Mouse (Mus musculus): ENCODE measurements around the gene Gse1. TPM values are rescaled to one million over a fixed set of nuclear protein-coding genes. Genes with fewer than 3 reads are reported as not detected.
"Not testable (repeated sequence)": the region's sequence is repeated elsewhere in the genome, so short reads cannot be mapped to it uniquely, and the experiment has no call there.

Gse1 gene
- polyA plus RNA-seq, 1 experiment from 2014 or later = 20.7 TPM

DNA sequence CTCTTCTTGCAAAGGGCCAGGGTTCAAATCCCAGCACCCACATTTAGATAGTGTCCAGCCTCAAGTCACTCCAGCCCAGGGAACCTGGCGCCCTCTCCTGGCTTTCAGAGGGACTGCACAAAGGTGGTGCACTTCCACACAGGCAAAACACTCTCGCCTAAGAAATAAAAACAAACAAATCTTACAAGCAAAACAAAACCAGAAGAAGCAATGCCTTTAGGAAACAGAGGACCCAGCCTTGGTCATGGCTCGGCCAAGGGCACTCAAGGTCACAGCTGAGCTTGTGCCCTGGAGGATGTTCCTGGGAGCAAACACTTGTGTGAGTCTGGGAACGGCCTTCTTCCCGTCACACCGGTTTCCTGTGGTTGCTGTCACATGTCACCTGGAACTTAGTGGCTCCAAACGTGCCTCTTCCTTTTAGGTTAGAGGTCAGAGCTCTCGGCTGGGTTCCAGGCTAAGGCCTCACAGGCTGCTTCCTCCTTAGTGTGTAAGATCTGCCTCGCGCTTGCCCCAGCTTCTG is 135.4 kb downstream of the Gse1 start:
- no peak for ATAC-seq (ENCODE audit: low FRiP score)
- H3K9ac ChIP-seq (ENCODE audit: low read length) = no peak overlapping the region; the same call in 1 of the 2 replicates
- peaks cover 11% of the 10 kb centered on the region for H3K4me1 ChIP-seq (ENCODE audit: control insufficient read depth, insufficient read depth, low read length)
- WGBS = 62% methylated on average over 10 of the region's 10 CpGs
- H3K36me3 ChIP-seq (ENCODE audit: control insufficient read depth, insufficient read depth, low read length) = no peaks in the 10 kb centered on the region
- no peak overlapping the region for H3K4me3 ChIP-seq (ENCODE audit: low read depth, low read length)
- DNase-seq (ENCODE audit: low spot score, missing footprints) = no peak
- no peaks in the 10 kb centered on the region for H3K27me3 ChIP-seq (ENCODE audit: control insufficient read depth, insufficient read depth, low read length)
- no peak overlapping the region for H3K27ac ChIP-seq (ENCODE audit: low read depth, low read length)
- H3K4me2 ChIP-seq = no peak overlapping the region
- H3K9me3 ChIP-seq (ENCODE audit: control insufficient read depth, low read length) = no peaks in the 10 kb centered on the region

DNA sequence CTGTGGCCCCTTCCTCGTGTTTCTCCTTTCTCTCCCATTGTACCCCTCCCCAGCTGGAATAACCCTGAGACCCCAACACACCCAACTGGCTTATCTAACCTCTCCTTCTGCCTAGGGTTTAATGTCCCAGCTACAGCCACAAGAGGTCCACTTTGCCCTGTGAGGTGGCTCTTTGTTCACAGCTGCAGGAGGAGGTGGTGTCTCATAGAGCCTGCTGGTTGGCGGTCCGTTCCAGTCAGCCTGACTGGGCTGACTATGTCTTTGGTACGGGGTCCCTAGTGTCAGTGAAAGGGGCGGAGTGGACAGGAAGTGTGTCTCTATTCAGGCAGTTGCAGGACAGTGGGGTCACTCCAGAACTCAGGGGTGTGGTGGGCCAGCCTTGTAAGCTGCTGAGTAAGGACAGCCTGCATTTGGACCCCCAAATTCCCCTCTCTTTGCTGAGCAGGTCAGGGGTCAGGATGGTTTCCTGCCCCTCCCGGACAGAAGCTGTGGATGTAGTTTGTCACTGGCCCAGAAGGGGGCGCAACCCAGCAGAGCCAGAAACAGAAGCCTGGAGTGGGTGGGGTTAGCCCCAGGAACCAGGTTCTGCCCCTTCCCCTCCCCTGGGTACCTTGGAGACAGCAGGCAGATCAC is 136.0 kb downstream of the Gse1 start:
- Histone ChIP-seq H3K4me1 (ENCODE audit: control insufficient read depth, insufficient read depth, low read length) (peaks cover 16% of the 10 kb centered on the region), H3K4me2 (no peak overlapping the region), H3K27ac (ENCODE audit: low read depth, low read length) (no peak overlapping the region), H3K9me3 (ENCODE audit: control insufficient read depth, low read length) (no peaks in the 10 kb centered on the region), H3K27me3 (ENCODE audit: control insufficient read depth, insufficient read depth, low read length) (no peaks in the 10 kb centered on the region), H3K36me3 (ENCODE audit: control insufficient read depth, insufficient read depth, low read length) (no peaks in the 10 kb centered on the region), H3K9ac (ENCODE audit: low read length) (no peak overlapping the region; the same call in 1 of the 2 replicates), H3K4me3 (ENCODE audit: low read depth, low read length) (no peak overlapping the region)
- 37% methylated on average over 7 of the region's 7 CpGs for WGBS
- DNase-seq (ENCODE audit: low spot score, missing footprints) = no peak
- no peak for ATAC-seq (ENCODE audit: low FRiP score)

DNA sequence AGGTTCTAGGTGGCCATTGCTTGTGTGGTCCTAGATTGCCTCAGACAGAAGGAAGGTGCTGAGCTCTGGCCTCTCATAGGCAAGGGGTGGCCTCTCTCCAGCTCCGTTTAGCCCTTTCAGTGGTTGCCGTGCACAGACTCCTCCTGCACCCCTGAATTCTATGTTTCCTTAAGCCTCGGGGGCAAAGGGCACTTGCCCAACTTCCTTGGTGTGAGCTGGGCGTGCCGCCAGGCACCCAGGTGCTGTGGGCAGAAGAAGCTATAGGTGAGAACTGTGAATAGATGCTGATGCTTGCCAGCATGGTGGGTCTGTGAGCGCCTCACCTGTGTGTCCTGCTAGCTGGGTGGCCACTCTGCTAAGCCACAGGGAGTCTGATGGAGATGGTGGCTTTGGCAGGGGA is 138.6 kb downstream of the Gse1 start:
- H3K4me3 ChIP-seq (ENCODE audit: low read depth, low read length) = no peak overlapping the region
- no peak overlapping the region for H3K27ac ChIP-seq (ENCODE audit: low read depth, low read length)
- no peaks in the 10 kb centered on the region for H3K36me3 ChIP-seq (ENCODE audit: control insufficient read depth, insufficient read depth, low read length)
- DNase-seq (ENCODE audit: low spot score, missing footprints) (no peak), ATAC-seq (ENCODE audit: low FRiP score) (no peak)
- no peaks in the 10 kb centered on the region for H3K27me3 ChIP-seq (ENCODE audit: control insufficient read depth, insufficient read depth, low read length)
- H3K9ac ChIP-seq (ENCODE audit: low read length) = no peak overlapping the region
- peaks cover 18% of the 10 kb centered on the region for H3K4me1 ChIP-seq (ENCODE audit: control insufficient read depth, insufficient read depth, low read length)
- no peak overlapping the region for H3K4me2 ChIP-seq
- 81% methylated on average over 6 of the region's 6 CpGs for WGBS
- H3K9me3 ChIP-seq (ENCODE audit: control insufficient read depth, low read length) = no peaks in the 10 kb centered on the region

DNA sequence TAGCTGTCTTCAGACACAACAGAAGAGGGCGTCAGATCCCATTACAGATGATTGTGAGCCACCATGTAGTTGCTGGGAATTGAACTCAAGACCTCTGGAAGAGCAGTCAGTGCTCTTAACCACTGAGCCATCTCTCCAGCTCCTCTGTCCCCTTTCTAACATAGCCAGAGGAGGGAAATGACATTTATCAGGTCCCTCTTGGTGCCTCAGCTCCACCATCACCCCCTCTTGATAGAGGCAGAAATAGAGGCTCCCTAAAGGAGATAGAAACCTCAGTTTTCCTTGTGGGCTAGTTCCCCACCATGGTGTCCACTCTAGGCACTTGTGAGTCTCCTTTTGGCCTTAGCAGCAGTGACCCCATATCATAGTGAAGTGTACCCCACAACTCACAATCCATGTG is 139.9 kb downstream of the Gse1 start:
- H3K27ac ChIP-seq (ENCODE audit: low read depth, low read length); H3K4me3 ChIP-seq (ENCODE audit: low read depth, low read length); H3K27me3 ChIP-seq (ENCODE audit: control insufficient read depth, insufficient read depth, low read length); H3K9me3 ChIP-seq (ENCODE audit: control insufficient read depth, low read length); H3K4me2 ChIP-seq; DNase-seq (ENCODE audit: low spot score, missing footprints); H3K36me3 ChIP-seq (ENCODE audit: control insufficient read depth, insufficient read depth, low read length); H3K9ac ChIP-seq (ENCODE audit: low read length); ATAC-seq (ENCODE audit: low FRiP score): not testable (repeated sequence)
- H3K4me1 ChIP-seq (ENCODE audit: control insufficient read depth, insufficient read depth, low read length) = peaks cover 21% of the 10 kb centered on the region
- WGBS = 83% methylated on average over 1 of the region's 1 CpGs

DNA sequence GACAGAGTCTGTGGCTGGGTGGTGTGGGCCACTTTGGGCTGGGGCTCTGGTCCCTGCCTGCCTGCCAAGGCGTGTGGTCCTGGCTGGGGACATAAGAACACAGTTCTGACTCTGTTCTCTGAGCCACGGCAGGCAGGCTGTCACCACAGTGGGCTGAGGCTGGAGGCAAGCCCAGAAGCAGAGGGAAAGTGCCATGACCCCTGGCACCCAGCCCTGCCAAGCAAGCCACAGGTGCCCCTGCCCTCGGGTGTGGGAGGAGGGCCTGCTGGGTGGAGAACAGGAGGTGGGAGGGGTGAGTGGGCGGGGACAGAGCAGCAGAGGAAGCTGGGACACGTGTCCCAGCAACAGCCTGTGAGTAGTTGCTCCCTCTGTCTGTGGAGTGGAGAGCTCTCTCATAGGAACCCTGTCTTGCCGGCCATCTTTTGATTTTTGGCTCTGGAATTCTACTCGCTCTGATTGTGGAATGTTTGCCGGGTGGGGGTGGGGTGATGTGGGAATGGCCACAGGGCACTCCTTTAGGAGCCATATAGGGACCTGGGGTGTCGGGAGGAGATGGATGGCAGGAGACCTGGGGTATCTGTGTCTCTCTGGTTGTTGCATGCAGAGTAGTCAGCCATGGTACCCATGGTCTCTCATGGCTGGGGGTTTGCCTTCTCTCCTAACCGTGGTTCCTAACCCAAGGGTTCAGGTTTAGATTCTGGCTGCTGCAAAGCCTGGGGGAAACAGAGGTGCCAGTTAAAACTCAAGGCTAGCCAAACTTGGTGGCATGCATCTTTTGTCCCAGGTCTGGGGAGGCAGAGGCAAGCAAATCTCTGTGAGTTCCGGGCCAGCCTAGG is 140.8 kb downstream of the Gse1 start:
- no peak overlapping the region for H3K4me2 ChIP-seq
- H3K4me3 ChIP-seq (ENCODE audit: low read depth, low read length) = no peak overlapping the region

DNA sequence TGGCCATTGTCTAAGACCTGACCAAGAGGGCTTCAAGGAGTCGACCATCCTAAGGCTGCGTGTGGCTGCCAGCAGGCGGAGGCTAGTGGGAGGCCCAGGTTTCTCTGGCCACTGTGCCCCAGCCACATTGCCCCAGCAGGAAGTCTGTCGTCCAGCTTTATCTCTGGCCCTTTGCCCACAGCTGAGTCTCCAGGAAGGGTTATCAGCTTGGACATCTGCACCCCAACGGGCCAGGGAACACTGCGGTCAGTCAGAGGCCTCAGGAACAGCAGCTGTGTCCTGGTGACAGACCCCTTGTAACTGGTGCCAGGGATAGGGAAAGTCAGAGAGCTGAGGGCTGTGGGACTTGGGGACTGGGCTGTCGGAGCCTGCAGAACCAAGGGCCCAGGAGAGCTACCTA is 141.7 kb downstream of the Gse1 start:
- H3K9me3 ChIP-seq (ENCODE audit: control insufficient read depth, low read length) = no peaks in the 10 kb centered on the region
- no peaks in the 10 kb centered on the region for H3K36me3 ChIP-seq (ENCODE audit: control insufficient read depth, insufficient read depth, low read length)
- DNase-seq (ENCODE audit: low spot score, missing footprints) (no peak), ATAC-seq (ENCODE audit: low FRiP score) (no peak)
- no peaks in the 10 kb centered on the region for H3K27me3 ChIP-seq (ENCODE audit: control insufficient read depth, insufficient read depth, low read length)
- peaks cover 25% of the 10 kb centered on the region for H3K4me1 ChIP-seq (ENCODE audit: control insufficient read depth, insufficient read depth, low read length)
- no peak overlapping the region for H3K4me2 ChIP-seq
- H3K9ac ChIP-seq (ENCODE audit: low read length) = no peak overlapping the region
- WGBS = 59% methylated on average over 7 of the region's 7 CpGs
- H3K27ac ChIP-seq (ENCODE audit: low read depth, low read length) = no peak overlapping the region
- no peak overlapping the region for H3K4me3 ChIP-seq (ENCODE audit: low read depth, low read length)

More for the DNA sequence above, 140.8 kb downstream of the Gse1 start:
- peaks cover 22% of the 10 kb centered on the region for H3K4me1 ChIP-seq (ENCODE audit: control insufficient read depth, insufficient read depth, low read length)
- H3K27me3 ChIP-seq (ENCODE audit: control insufficient read depth, insufficient read depth, low read length) = no peaks in the 10 kb centered on the region
- WGBS = 37% methylated on average over 11 of the region's 11 CpGs
- no peaks in the 10 kb centered on the region for H3K9me3 ChIP-seq (ENCODE audit: control insufficient read depth, low read length)
- no peaks in the 10 kb centered on the region for H3K36me3 ChIP-seq (ENCODE audit: control insufficient read depth, insufficient read depth, low read length)
- DNase-seq (ENCODE audit: low spot score, missing footprints) (no peak), ATAC-seq (ENCODE audit: low FRiP score) (peak; percentile 51)
- 0 out of 2 replicates have a peak overlapping the region, but pooled peaks have one; percentile 24 for H3K9ac ChIP-seq (ENCODE audit: low read length)
- no peak overlapping the region for H3K27ac ChIP-seq (ENCODE audit: low read depth, low read length)

DNA sequence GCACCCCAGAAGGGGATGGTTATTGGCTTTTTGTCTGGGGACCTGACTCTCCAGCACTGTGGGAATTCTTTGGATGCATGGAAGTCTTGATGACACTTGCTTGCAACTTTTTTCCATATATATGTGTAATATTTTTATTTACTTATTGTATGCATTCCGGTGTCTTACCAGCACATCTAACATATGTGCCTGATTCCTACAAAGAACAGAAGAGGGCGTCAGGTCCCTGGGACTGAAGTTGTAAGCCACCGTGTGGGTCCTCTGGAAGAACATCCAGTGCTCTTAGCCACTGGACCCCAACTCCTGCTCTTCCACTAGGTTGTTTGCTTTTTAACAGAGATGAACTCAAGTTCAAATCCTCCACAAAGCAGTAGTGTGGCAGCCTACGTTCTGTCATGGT is 142.2 kb downstream of the Gse1 start:
- 66% methylated on average over 4 of the region's 4 CpGs for WGBS
- ATAC-seq (ENCODE audit: low FRiP score) (no peak), DNase-seq (ENCODE audit: low spot score, missing footprints) (no peak)
- H3K27me3 ChIP-seq (ENCODE audit: control insufficient read depth, insufficient read depth, low read length) = no peaks in the 10 kb centered on the region
- H3K4me2 ChIP-seq = no peak overlapping the region
- H3K4me3 ChIP-seq (ENCODE audit: low read depth, low read length) = no peak overlapping the region
- H3K27ac ChIP-seq (ENCODE audit: low read depth, low read length) = no peak overlapping the region
- no peak overlapping the region for H3K9ac ChIP-seq (ENCODE audit: low read length)
- H3K36me3 ChIP-seq (ENCODE audit: control insufficient read depth, insufficient read depth, low read length) = no peaks in the 10 kb centered on the region
- peaks cover 29% of the 10 kb centered on the region for H3K4me1 ChIP-seq (ENCODE audit: control insufficient read depth, insufficient read depth, low read length)
- no peaks in the 10 kb centered on the region for H3K9me3 ChIP-seq (ENCODE audit: control insufficient read depth, low read length)

DNA sequence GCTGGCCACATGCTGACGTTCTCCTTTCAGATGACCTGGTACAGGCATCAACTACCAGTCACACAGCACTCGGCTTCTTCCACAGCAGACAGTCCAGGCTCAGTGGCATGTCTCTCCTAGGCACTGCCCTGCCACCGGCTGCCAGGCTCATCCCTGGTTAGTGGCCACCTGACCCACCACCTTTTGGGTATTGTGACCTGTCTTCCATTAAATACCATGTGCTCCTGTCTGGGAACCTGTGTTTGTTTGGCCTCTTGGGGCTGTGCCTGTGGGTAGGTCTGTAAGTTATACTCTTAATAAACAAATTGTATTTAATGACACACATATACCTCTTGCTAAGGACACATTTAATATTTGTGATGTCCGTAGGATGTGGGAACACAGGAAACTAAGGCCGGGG is 142.9 kb downstream of the Gse1 start:
- Histone ChIP-seq H3K9me3 (ENCODE audit: control insufficient read depth, low read length) (no peaks in the 10 kb centered on the region), H3K27me3 (ENCODE audit: control insufficient read depth, insufficient read depth, low read length) (no peaks in the 10 kb centered on the region), H3K9ac (ENCODE audit: low read length) (no peak overlapping the region; the same call in 1 of the 2 replicates), H3K4me2 (no peak overlapping the region), H3K27ac (ENCODE audit: low read depth, low read length) (no peak overlapping the region), H3K4me1 (ENCODE audit: control insufficient read depth, insufficient read depth, low read length) (peaks cover 32% of the 10 kb centered on the region), H3K4me3 (ENCODE audit: low read depth, low read length) (no peak overlapping the region), H3K36me3 (ENCODE audit: control insufficient read depth, insufficient read depth, low read length) (no peaks in the 10 kb centered on the region)
- DNase-seq (ENCODE audit: low spot score, missing footprints) (no peak), ATAC-seq (ENCODE audit: low FRiP score) (no peak)
- 82% methylated on average over 5 of the region's 5 CpGs for WGBS
